Mouse (Mus musculus) layer of hippocampus, adult 9-10 months (tissue): ENCODE data around the gene Scap.
"Not testable (repeated sequence)": the region's sequence is repeated elsewhere in the genome, so short reads cannot be mapped to it uniquely, and the experiment has no call there.

Experiments used
- DNase-seq: peaks from one replicate; pipeline ENCODE4 v3.0.0; 2022; ENCODE audit warnings: low spot score

The Scap gene

GRCm38 (mm10) chr9:110384369-110384929, 51.4 kb downstream of the Scap start:
- DNase-seq = no peak

- DNase-seq = no peak
Observed at GRCm38 (mm10) chr9:110388011-110388410, 54.9 kb downstream of the Scap start.

GRCm38 (mm10) chr9:110390843-110391242, 57.8 kb downstream of the Scap start:
- no peak for DNase-seq

- no peak for DNase-seq
Observed at GRCm38 (mm10) chr9:110393295-110393694, 60.2 kb downstream of the Scap start.

GRCm38 (mm10) chr9:110400650-110401049, 67.6 kb downstream of the Scap start:
- no peak for DNase-seq

- DNase-seq = no peak
Observed at GRCm38 (mm10) chr9:110402731-110403130, 69.6 kb downstream of the Scap start.

- DNase-seq = not testable (repeated sequence)
Observed at GRCm38 (mm10) chr9:110403240-110403639, 70.2 kb downstream of the Scap start.

- no peak for DNase-seq
Observed at GRCm38 (mm10) chr9:110407311-110408098, 74.4 kb downstream of the Scap start.

GRCm38 (mm10) chr9:110408099-110408773, 75.1 kb downstream of the Scap start, which contains the start of gene Ptpn23:
Ptpn23 (minus strand) TSS chr9:110408213.
- peak; percentile 79 for DNase-seq

- peak; percentile 80 for DNase-seq
Observed at GRCm38 (mm10) chr9:110410908-110411887, 78.1 kb downstream of the Scap start.

- no peak for DNase-seq
Observed at GRCm38 (mm10) chr9:110412926-110413325, 79.8 kb downstream of the Scap start.

GRCm38 (mm10) chr9:110413785-110414184, 80.7 kb downstream of the Scap start:
- no peak for DNase-seq

- no peak for DNase-seq
Observed at GRCm38 (mm10) chr9:110419511-110420112, 86.5 kb downstream of the Scap start, which contains the start of gene Ngp. Ngp (plus strand) TSS chr9:110419747.

GRCm38 (mm10) chr9:110431241-110431640, 98.2 kb downstream of the Scap start:
- peak; percentile 45 for DNase-seq

- DNase-seq = no peak
Observed at GRCm38 (mm10) chr9:110433045-110433444, 100.0 kb downstream of the Scap start.
